Mouse (Mus musculus): ENCODE results near the gene Usp2. TPM values are rescaled to one million over a fixed set of nuclear protein-coding genes. Genes with fewer than 3 reads are reported as not detected.
A peak's percentile ranks its signal among the peaks of the same experiment; 100 is the strongest.

The Usp2 gene
- polyA plus RNA-seq, 1 experiment from 2014 or later = 1.8 TPM

DNA sequence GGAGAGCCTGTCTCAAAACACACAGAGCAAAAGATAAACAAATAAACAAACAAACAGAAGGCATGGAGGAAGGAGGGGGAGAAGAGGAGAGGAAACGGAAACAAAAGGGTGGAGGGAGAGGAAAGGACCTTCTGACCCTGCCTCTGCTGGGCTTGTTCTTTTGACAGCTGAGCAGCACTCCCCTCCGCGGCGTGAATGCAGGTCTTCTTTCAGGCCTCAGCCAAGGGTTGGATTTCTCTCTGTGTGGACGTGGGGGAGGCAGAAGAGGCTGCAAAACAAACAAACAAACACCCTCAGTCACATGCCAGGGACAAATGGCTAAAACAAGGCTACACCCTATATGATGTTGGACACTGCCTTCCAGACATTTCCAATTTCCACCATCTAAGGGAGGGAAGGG lies 58.2 kb downstream of the Usp2 start:
- peaks cover 20% of the 10 kb centered on the region for H3K27me3 ChIP-seq (replicated peaks)
- H3K4me3 ChIP-seq = no peak overlapping the region
- H3K4me1 ChIP-seq = peaks cover 18% of the 10 kb centered on the region; the same call in 1 of the 2 replicates
- no peak for ATAC-seq
- WGBS (ENCODE audit: insufficient replicate concordance) = 53% methylated on average over 5 of the region's 5 CpGs
- H3K36me3 ChIP-seq = no peaks in the 10 kb centered on the region
- no peaks in the 10 kb centered on the region for H3K9me3 ChIP-seq (replicated peaks)
- no peak overlapping the region for H3K27ac ChIP-seq
- H3K9ac ChIP-seq = no peak overlapping the region
- H3K4me2 ChIP-seq = no peak overlapping the region

DNA sequence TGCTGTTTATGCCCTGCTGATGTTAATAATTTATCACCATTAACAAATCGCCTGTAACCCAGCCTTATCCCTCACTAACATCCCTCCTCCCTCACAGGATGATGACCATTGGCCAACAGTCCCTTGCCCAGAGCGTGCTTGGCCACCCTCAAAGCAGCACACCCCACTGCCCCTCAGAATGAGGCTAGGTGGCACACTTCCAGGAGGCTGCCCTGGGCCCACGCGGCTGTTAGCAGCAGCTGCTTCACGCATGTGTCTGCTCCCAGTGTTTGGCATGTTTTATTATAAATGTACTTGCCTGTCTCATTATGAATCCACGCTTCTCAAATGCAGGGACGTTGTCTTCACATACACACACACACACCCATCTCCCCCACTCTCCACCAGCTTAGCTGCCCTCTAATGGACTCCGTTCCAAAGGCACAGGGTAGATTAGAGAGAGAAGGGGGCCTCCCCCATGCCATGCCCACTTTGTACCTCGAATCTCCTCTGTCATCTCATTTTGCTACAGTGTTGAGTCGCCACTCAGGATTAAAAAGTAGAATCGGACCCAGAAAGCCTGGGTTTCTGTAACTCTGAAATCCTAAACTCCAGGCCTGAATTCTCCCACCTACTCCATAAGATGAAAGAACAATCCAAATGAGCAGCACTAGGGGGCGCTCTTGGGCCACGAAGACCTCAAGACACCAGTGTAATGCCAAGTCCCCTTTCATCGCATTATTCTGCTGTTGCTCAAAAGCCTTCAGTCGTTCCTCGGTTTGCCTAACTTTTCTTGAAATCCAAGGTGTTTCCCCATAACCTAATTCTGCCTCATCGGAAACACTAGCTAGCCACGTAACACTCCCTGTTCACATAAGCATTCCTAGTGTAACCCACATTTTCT lies 59.0 kb downstream of the Usp2 start:
- Histone ChIP-seq H3K4me2 (peak overlapping the region; percentile 44), H3K27ac (no peak overlapping the region), H3K36me3 (no peaks in the 10 kb centered on the region), H3K9ac (no peak overlapping the region), H3K4me1 (peaks cover 26% of the 10 kb centered on the region), H3K4me3 (no peak overlapping the region), H3K9me3 (replicated peaks) (no peaks in the 10 kb centered on the region), H3K27me3 (replicated peaks) (peaks cover 27% of the 10 kb centered on the region)
- 34% methylated on average over 18 of the region's 18 CpGs for WGBS (ENCODE audit: insufficient replicate concordance)
- ATAC-seq = no peak

DNA sequence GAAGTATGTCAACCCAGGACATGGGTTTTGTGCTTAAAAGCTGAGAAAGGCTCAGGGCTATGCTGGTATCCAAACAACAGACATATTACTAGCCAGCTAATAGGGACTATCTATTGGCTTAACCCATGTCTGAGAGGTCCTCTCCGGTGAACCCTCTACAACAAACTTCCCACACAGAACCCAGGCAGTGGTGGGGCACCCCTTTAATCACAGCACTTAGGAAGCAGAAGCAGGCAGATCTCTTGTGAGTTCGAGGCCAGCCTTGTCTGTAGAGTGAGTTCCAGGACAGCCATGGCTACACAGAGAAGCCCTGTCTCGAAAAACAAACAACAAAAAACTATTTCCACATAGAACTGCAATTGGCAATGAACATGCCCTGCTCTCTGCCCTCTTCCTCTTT lies 59.9 kb downstream of the Usp2 start:
- H3K4me3 ChIP-seq = no peak overlapping the region
- H3K4me1 ChIP-seq = peaks cover 26% of the 10 kb centered on the region
- WGBS (ENCODE audit: insufficient replicate concordance) = 65% methylated on average over 3 of the region's 3 CpGs
- no peak overlapping the region for H3K27ac ChIP-seq
- ATAC-seq = no peak
- H3K4me2 ChIP-seq = peak overlapping the region; percentile 44; the same call in 1 of the 2 replicates
- no peaks in the 10 kb centered on the region for H3K9me3 ChIP-seq (replicated peaks)
- H3K27me3 ChIP-seq (replicated peaks) = peaks cover 37% of the 10 kb centered on the region
- H3K9ac ChIP-seq = no peak overlapping the region
- H3K36me3 ChIP-seq = no peaks in the 10 kb centered on the region

GRCm38 (mm10) chr9:44127351-44127801 lies 60.6 kb downstream of the Usp2 start:
- WGBS (ENCODE audit: insufficient replicate concordance) = 66% methylated on average over 3 of the region's 3 CpGs
- Histone ChIP-seq H3K4me2 (no peak overlapping the region), H3K9me3 (replicated peaks) (no peaks in the 10 kb centered on the region), H3K36me3 (no peaks in the 10 kb centered on the region), H3K27me3 (replicated peaks) (peaks cover 43% of the 10 kb centered on the region), H3K4me3 (no peak overlapping the region), H3K27ac (no peak overlapping the region), H3K4me1 (peaks cover 26% of the 10 kb centered on the region), H3K9ac (no peak overlapping the region)
- ATAC-seq = no peak

GRCm38 (mm10) chr9:44129633-44130032 lies 62.8 kb downstream of the Usp2 start:
- Histone ChIP-seq H3K27ac (peak overlapping the region; percentile 68), H3K4me2 (peak overlapping the region; percentile 60), H3K36me3 (no peaks in the 10 kb centered on the region), H3K9ac (no peak overlapping the region), H3K4me3 (peak overlapping the region; percentile 38), H3K27me3 (replicated peaks) (peaks cover 66% of the 10 kb centered on the region), H3K4me1 (peaks cover 34% of the 10 kb centered on the region), H3K9me3 (replicated peaks) (no peaks in the 10 kb centered on the region)
- no peak for ATAC-seq
- WGBS (ENCODE audit: insufficient replicate concordance) = 6% methylated on average over 9 of the region's 9 CpGs

- Histone ChIP-seq H3K27ac (peak overlapping the region; percentile 68), H3K9me3 (replicated peaks) (no peaks in the 10 kb centered on the region), H3K4me3 (peak overlapping the region; percentile 38), H3K27me3 (replicated peaks) (peaks cover 70% of the 10 kb centered on the region), H3K9ac (no peak overlapping the region), H3K4me2 (peak overlapping the region; percentile 60), H3K36me3 (no peaks in the 10 kb centered on the region), H3K4me1 (peaks cover 38% of the 10 kb centered on the region)
- ATAC-seq = peak; percentile 19; the same call in 1 of the 2 replicates
- 1% methylated on average over 27 of the region's 27 CpGs for WGBS (ENCODE audit: insufficient replicate concordance)
Measured at GRCm38 (mm10) chr9:44130034-44130433, 63.2 kb downstream of the Usp2 start.

- Histone ChIP-seq H3K4me1 (peaks cover 43% of the 10 kb centered on the region), H3K4me2 (peak overlapping the region; percentile 60), H3K9me3 (replicated peaks) (no peaks in the 10 kb centered on the region), H3K27me3 (replicated peaks) (peaks cover 77% of the 10 kb centered on the region), H3K36me3 (no peaks in the 10 kb centered on the region), H3K9ac (no peak overlapping the region), H3K4me3 (peak overlapping the region; percentile 38; the same call in 1 of the 2 replicates), H3K27ac (peak overlapping the region; percentile 57)
- WGBS (ENCODE audit: insufficient replicate concordance) = 15% methylated on average over 19 of the region's 19 CpGs
- ATAC-seq = no peak; the same call in 1 of the 2 replicates
Measured at GRCm38 (mm10) chr9:44130581-44131275, 63.9 kb downstream of the Usp2 start.

DNA sequence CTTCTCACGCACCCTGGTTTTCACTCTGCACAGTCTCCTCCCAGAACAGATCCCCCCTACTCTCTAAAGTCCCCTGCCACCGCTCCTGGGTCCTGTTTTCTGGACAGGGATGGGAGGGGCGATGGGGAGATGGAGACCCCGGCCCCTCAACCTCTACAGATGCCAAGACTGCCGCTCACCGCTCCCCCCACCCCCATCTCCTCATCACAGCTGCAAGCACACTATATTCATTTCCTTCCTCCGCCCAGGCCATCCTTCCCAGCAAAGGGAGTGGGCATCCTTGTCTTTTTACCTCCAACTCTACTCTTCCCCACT lies 64.4 kb downstream of the Usp2 start:
- Histone ChIP-seq H3K27me3 (replicated peaks) (peaks cover 82% of the 10 kb centered on the region), H3K4me3 (no peak overlapping the region), H3K27ac (no peak overlapping the region), H3K4me1 (peaks cover 47% of the 10 kb centered on the region), H3K4me2 (no peak overlapping the region), H3K9me3 (replicated peaks) (no peaks in the 10 kb centered on the region), H3K9ac (no peak overlapping the region), H3K36me3 (no peaks in the 10 kb centered on the region)
- no peak for ATAC-seq
- 32% methylated on average over 7 of the region's 7 CpGs for WGBS (ENCODE audit: insufficient replicate concordance)

- Histone ChIP-seq H3K9ac (no peak overlapping the region), H3K4me1 (peaks cover 46% of the 10 kb centered on the region), H3K4me3 (no peak overlapping the region), H3K27me3 (replicated peaks) (peaks cover 91% of the 10 kb centered on the region), H3K27ac (no peak overlapping the region), H3K36me3 (no peaks in the 10 kb centered on the region), H3K9me3 (replicated peaks) (no peaks in the 10 kb centered on the region), H3K4me2 (no peak overlapping the region)
- WGBS (ENCODE audit: insufficient replicate concordance) = 50% methylated on average over 5 of the region's 5 CpGs
- ATAC-seq = no peak
Measured at GRCm38 (mm10) chr9:44132200-44132599, 65.4 kb downstream of the Usp2 start.

- no peak for ATAC-seq
- 0 out of 2 replicates have a peak overlapping the region, but pooled peaks have one; percentile 71 for H3K4me2 ChIP-seq
- no peak overlapping the region for H3K27ac ChIP-seq
- WGBS (ENCODE audit: insufficient replicate concordance) = 27% methylated on average over 2 of the region's 2 CpGs
- H3K9me3 ChIP-seq (replicated peaks) = no peaks in the 10 kb centered on the region
- H3K36me3 ChIP-seq = no peaks in the 10 kb centered on the region
- H3K9ac ChIP-seq = no peak overlapping the region
- peaks cover 92% of the 10 kb centered on the region for H3K27me3 ChIP-seq (replicated peaks)
- peaks cover 46% of the 10 kb centered on the region for H3K4me1 ChIP-seq
- H3K4me3 ChIP-seq = 0 out of 2 replicates have a peak overlapping the region, but pooled peaks have one; percentile 56
Measured at GRCm38 (mm10) chr9:44133287-44133686, 66.5 kb downstream of the Usp2 start.

DNA sequence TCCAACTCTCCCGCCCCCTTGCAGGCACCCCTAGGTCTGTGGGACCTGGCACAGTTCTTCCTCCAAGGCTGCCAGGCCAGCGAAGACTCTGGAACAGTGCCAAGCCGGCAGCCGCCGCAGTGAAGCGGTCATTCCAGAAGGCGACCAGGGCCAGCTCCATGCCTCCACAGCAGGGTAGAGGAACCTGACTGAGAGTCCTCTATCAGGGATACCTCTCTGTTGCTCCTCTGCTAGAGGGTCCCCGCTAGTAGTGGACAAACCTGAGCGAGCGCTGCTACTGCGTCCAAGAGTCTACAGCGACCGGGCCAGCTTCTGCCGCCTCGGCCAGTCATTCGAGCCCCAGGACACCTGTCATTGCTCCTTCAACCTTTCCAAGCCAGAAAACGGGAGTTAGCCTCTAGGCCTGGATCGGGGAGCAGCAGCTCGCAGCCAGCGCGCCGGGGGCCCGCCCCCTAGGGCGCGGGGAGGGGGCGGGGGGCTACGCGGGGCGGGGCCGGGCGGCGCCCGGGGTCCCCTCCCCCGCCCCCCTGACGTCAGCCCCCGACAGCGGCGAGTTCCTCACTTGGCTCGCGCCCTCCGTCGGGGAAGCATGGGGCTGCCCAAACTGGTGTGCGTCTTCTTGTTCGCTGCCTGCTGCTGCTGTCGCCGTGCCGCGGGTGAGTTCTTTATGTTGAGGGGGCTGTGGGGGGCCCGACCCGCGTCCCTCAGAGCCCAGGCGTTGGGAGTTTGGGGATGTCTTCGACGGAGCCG lies 67.5 kb downstream of the Usp2 start, which contains the start of gene Mcam:
Gene Mcam (plus strand): TSS at position 369 of the 750 bp plus-strand sequence.
- 2% methylated on average over 54 of the region's 55 CpGs for WGBS (ENCODE audit: insufficient replicate concordance)
- Histone ChIP-seq H3K4me2 (peak within 1 kb of the TSS; percentile 71), H3K9ac (peak within 1 kb of the TSS; percentile 47), H3K4me1 (peaks cover 42% of the 10 kb centered on the region), H3K27me3 (replicated peaks) (peaks cover 82% of the 10 kb centered on the region), H3K4me3 (peak within 1 kb of the TSS; percentile 56), H3K36me3 (no peaks in the 10 kb centered on the region), H3K27ac (no peak within 1 kb of the TSS), H3K9me3 (replicated peaks) (no peaks in the 10 kb centered on the region)
- no peak for ATAC-seq

Data from liver, embryonic 12.5 days (tissue).